Mouse (Mus musculus) heart, adult 8-10 months (tissue): ENCODE measurements around the gene Gatd1. TPM values are rescaled to one million over a fixed set of nuclear protein-coding genes. Genes with fewer than 3 reads are reported as not detected.
A peak's percentile ranks its signal among the peaks of the same experiment; 100 is the strongest.
"Not testable (repeated sequence)": the region's sequence is repeated elsewhere in the genome, so short reads cannot be mapped to it uniquely, and the experiment has no call there.

Experiments used
- DNase-seq: peaks from one replicate; pipeline ENCODE4 v3.0.0; 2022; ENCODE audit warnings: low spot score
- total RNA-seq, 4 experiments: library from RNA; stranded (reverse); gene quantifications; 2 replicates each; pipeline ENCODE4 v1.2.4; 2022

Gatd1 gene
- total RNA-seq, 4 experiments from 2014 or later: 13.3 to 16.0 (median 14.8) TPM

GRCm38 (mm10) chr7:141429310-141429709 lies 15.4 kb upstream of the Gatd1 start, which contains the start of gene Cend1:
Gene Cend1, minus strand, starts transcription at chr7:141429491.
- DNase-seq: no peak

GRCm38 (mm10) chr7:141428701-141429100 lies 14.8 kb upstream of the Gatd1 start:
- DNase-seq: no peak

- DNase-seq: no peak
These were observed 13.2 kb upstream of the Gatd1 start for GRCm38 (mm10) chr7:141426948-141427730.

GRCm38 (mm10) chr7:141423811-141424210 lies 9.9 kb upstream of the Gatd1 start:
- DNase-seq: no peak

- no peak for DNase-seq
These were observed 6.2 kb upstream of the Gatd1 start for GRCm38 (mm10) chr7:141420030-141420702.

GRCm38 (mm10) chr7:141418970-141419369 lies 5.0 kb upstream of the Gatd1 start:
- no peak for DNase-seq

- no peak for DNase-seq
These were observed 4.1 kb upstream of the Gatd1 start for GRCm38 (mm10) chr7:141417731-141418681.

- DNase-seq: no peak
These were observed 2.4 kb upstream of the Gatd1 start for GRCm38 (mm10) chr7:141416144-141416841.

- DNase-seq: no peak
These were observed 605 bp downstream of the Gatd1 start for GRCm38 (mm10) chr7:141413331-141413730.

GRCm38 (mm10) chr7:141411667-141412066 lies 2.3 kb downstream of the Gatd1 start:
- no peak for DNase-seq

- no peak for DNase-seq
These were observed 3.3 kb downstream of the Gatd1 start for GRCm38 (mm10) chr7:141410631-141411030.

- DNase-seq: peak; percentile 88
These were observed 5.1 kb downstream of the Gatd1 start for GRCm38 (mm10) chr7:141408833-141409232.

- DNase-seq: not testable (repeated sequence)
These were observed 6.3 kb downstream of the Gatd1 start for GRCm38 (mm10) chr7:141407670-141408069.

- no peak for DNase-seq
These were observed 8.5 kb downstream of the Gatd1 start for GRCm38 (mm10) chr7:141405466-141405865.

- peak; percentile 21 for DNase-seq
These were observed 10.6 kb downstream of the Gatd1 start for GRCm38 (mm10) chr7:141403305-141403704.

- DNase-seq: no peak
These were observed 18.6 kb downstream of the Gatd1 start for GRCm38 (mm10) chr7:141395348-141395747.

GRCm38 (mm10) chr7:141394771-141395170 lies 19.2 kb downstream of the Gatd1 start:
- DNase-seq: no peak

GRCm38 (mm10) chr7:141394158-141394557 lies 19.8 kb downstream of the Gatd1 start:
- no peak for DNase-seq

- no peak for DNase-seq
These were observed 21.2 kb downstream of the Gatd1 start for GRCm38 (mm10) chr7:141392552-141393222.
